ENCODE assay signal across 12 mouse cellular contexts in genomic region chr4:59336439-59336809, GRCm38 (mm10).
DNase-seq lines count a peak whose midpoint lies in the region; ATAC-seq lines count a peak whose summit lies in the region.
"Had no signal": no experiment of that assay in that cellular context is flagged by ENCODE, and none has a peak within 500 bp of the region (broad histone marks: within the 10 kb centered on the region; RNA-seq: fewer than 3 reads in every experiment).

No protein-coding gene starts in this region.

- H3K9me3 ChIP-seq in heart, embryonic 12.5 days (replicated peaks): no peaks in the 10 kb centered on the region
- no peaks in the 10 kb centered on the region for H3K9me3 ChIP-seq in limb, embryonic 12.5 days
- no peaks in the 10 kb centered on the region for H3K9me3 ChIP-seq in limb, embryonic 10.5 days (replicated peaks)
- H3K9me3 ChIP-seq: liver, embryonic 15.5 days had no signal

- H3K4me2 ChIP-seq in heart, embryonic 12.5 days: no peak overlapping the region
- H3K4me2 ChIP-seq in limb, embryonic 12.5 days: no peak overlapping the region
- H3K4me2 ChIP-seq: liver, embryonic 15.5 days had no signal

- ATAC-seq in heart, embryonic 12.5 days (ENCODE audit: insufficient number of reproducible peaks, low FRiP score): no peak
- ATAC-seq in limb, embryonic 12.5 days (ENCODE audit: insufficient number of reproducible peaks, insufficient read depth, low FRiP score, low TSS enrichment, low read depth): no peak
- ATAC-seq: activated CD4-positive, CD25-positive, alpha-beta regulatory T cell, adult 4 months had no signal

- H3K4me1 ChIP-seq in heart, embryonic 12.5 days (replicated peaks): peaks cover 37% of the 10 kb centered on the region
- peaks cover 28% of the 10 kb centered on the region for H3K4me1 ChIP-seq in limb, embryonic 12.5 days (replicated peaks)
- H3K4me1 ChIP-seq in limb, embryonic 10.5 days: peaks cover 8% of the 10 kb centered on the region

- H3K27me3 ChIP-seq in heart, embryonic 12.5 days (replicated peaks): no peaks in the 10 kb centered on the region
- no peaks in the 10 kb centered on the region for H3K27me3 ChIP-seq in limb, embryonic 12.5 days
- no peaks in the 10 kb centered on the region for H3K27me3 ChIP-seq in limb, embryonic 10.5 days (ENCODE audit: low read depth, poor library complexity, severe bottlenecking)
- H3K27me3 ChIP-seq: liver, embryonic 15.5 days had no signal

- no peak for DNase-seq in heart, postnatal 36 days
- no peak for DNase-seq in limb, embryonic 10.5 days (ENCODE audit: low spot score)
- DNase-seq in thymus, postnatal 4 days: peak; percentile 19
- DNase-seq in thymus, postnatal 36 days: no peak
- no peak for DNase-seq in left cerebral cortex, adult 9 months (ENCODE audit: low spot score in 2 of 2)
- DNase-seq in left cerebral cortex, postnatal 36 days (ENCODE audit: low spot score in 2 of 2): no peak
- DNase-seq: cerebellum, adult 11-12 months had no signal

- no peak overlapping the region for H3K4me3 ChIP-seq in heart, embryonic 12.5 days
- no peak overlapping the region for H3K4me3 ChIP-seq in limb, embryonic 12.5 days (replicated peaks)
- H3K4me3 ChIP-seq in limb, embryonic 10.5 days: no peak overlapping the region
- H3K4me3 ChIP-seq: liver, embryonic 15.5 days; myocyte had no signal

- 0 out of 2 replicates have a peak, but pooled peaks cover 3% of the 10 kb centered on the region for H3K36me3 ChIP-seq in heart, embryonic 12.5 days
- no peaks in the 10 kb centered on the region for H3K36me3 ChIP-seq in limb, embryonic 12.5 days
- H3K36me3 ChIP-seq in limb, embryonic 10.5 days: no peaks in the 10 kb centered on the region

- peak overlapping the region; percentile 71; the same call in 1 of the 2 replicates for H3K27ac ChIP-seq in heart, embryonic 12.5 days (ENCODE audit: poor library complexity, severe bottlenecking)
- H3K27ac ChIP-seq in limb, embryonic 12.5 days: peak overlapping the region; percentile 26; the same call in 1 of the 2 replicates
- no peak overlapping the region for H3K27ac ChIP-seq in limb, embryonic 10.5 days
- H3K27ac ChIP-seq: liver, embryonic 15.5 days had no signal

- intact Hi-C loops in heart, postnatal 36 days (cut with DNase I): loop anchor here (5.0 kb wide), 1 partner anchor 89 kb away; no protein-coding TSS in a partner anchor
- intact Hi-C loops in left cerebral cortex, postnatal 36 days (cut with DNase I): no loop called here

- peak overlapping the region; percentile 28; the same call in 1 of the 2 replicates for H3K9ac ChIP-seq in heart, embryonic 12.5 days
- no peak overlapping the region for H3K9ac ChIP-seq in limb, embryonic 12.5 days (replicated peaks)
- H3K9ac ChIP-seq: liver, embryonic 15.5 days had no signal

- WGBS in heart, embryonic 12.5 days: 66% methylated on average over 7 of the region's 7 CpGs
- 73% methylated on average over 7 of the region's 7 CpGs for WGBS in limb, embryonic 12.5 days
- 90% methylated on average over 7 of the region's 7 CpGs for WGBS in limb, embryonic 10.5 days
